Mouse (Mus musculus) telencephalon, adult 2 months (tissue): ENCODE measurements around the gene Tmem254c.
"Not testable (repeated sequence)": the region's sequence is repeated elsewhere in the genome, so short reads cannot be mapped to it uniquely, and the experiment has no call there.

Source experiments
- DNase-seq: peaks from one replicate; pipeline ENCODE4 v3.0.0-alpha.2; 2011; ENCODE audit warnings: low read depth, low spot score

Gene Tmem254c

DNA sequence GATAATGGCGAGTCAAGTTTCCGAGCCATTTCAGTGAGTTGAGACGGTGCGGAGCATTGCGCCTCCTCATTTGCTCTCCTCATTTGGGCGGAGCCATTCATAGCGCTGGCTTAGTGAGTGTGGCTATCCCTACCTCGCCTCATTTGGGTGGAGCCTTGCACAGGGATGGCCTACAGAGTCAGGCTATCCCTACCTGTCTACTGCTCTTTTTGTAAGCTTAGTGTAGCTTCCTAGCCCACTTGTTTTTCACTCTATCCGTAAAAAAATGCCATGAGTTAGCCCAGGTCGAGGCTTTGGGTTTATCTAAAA, at the start of gene Tmem254c:
Tmem254c (minus strand) TSS at position 31 of the 309 bp plus-strand sequence.
- not testable (repeated sequence) for DNase-seq

DNA sequence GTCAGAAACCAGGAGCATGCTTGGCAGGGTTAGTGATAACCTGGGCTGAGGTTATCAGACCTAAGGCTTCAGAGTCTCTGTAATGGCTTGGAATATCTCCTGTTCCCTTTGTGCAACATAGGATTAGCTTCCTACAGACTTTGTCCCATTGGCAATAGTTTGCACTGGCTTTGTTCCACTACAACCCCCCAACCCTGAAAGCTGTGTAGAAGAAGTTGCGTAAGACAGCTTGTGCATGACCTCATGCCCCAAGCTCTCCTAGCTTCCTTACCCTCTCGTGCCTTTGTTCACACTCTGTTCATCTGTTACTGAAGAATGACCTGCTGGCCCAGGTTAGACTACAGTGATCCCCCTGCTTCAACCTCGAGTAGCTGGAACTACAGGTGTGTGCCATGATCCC, 30.5 kb upstream of the Tmem254c start:
- DNase-seq, result not testable (repeated sequence)

DNA sequence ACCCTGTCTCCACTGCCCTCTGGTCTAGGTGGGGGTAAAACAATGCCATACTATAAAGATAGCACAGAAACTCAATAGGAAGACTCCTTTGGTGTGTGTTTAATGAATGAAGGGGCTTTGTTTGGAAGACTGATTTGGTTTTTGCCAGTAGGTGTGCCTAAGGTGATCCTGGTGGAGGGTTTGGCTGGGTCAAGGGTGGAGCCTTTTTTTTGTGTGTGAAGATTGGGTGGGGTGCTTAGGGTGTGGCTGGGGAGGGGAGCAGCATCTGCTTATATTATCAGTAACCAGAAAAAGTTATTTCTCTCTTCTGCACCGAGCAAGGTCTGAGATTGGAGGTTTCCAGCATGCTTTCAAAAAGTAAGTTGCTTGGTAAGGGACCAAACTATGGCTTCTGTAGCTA, 14.8 kb upstream of the Tmem254c start, which contains the start of gene Cphx3:
Cphx3 (plus strand) TSS at position 301 of the 400 bp plus-strand sequence.
- DNase-seq, result not testable (repeated sequence)

DNA sequence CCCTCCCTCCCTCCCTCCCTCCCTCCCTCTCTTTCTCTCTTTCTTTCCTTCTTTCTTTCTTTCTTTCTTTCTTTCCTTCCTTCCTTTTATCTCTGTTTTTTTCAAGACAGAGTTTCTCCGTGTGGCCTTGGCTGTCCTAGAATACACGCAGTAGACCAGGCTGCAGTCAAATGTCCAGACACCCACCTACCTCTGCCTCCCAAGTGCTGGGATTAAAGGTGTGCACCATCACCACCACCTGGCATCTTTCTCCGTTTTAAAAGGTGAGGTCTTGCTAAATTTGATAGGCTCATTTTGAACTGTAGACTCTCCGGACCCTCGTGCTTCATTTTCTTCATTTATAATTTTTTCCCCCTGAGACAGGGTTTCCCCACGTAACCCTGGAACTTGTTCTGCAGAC, 14.1 kb upstream of the Tmem254c start, which contains the start of gene Cphx2:
Cphx2 (plus strand) TSS at position 301 of the 400 bp plus-strand sequence.
- DNase-seq, result not testable (repeated sequence)

DNA sequence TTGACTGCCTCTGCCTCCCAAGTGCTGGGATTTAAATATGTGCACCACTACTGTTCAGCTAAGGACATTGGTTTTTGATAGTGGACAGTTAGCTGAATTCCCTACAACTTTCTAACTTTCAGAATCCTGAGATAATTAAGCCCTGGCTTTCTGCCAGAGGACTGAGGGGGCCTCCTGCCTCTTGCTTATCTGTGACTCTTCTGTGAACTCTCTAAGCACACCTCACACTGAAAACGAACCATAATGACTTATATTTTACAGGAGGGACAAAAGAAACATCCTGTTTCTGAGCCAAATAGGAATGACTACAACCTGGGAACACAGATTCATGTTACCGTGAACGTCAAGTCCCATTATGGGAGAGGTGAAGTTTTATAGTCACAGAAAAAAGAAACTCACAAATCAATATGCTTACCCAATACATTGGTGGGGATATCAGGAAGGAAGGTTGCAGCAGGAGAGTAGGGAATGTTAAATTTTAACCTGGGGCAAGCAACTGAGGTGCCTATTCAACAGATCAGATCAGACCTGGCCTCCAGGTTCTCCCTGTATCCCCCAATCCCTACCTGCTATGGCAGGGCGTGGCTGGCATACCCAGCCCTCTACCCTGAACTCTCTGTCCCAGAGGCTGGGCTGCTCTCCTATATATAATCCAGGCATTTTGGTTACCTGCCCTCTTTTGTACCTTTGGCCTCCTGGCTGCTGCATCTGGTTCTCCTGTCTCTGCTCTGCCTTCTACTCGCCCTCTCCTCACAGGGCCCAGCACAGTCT, 9.7 kb upstream of the Tmem254c start:
- not testable (repeated sequence) for DNase-seq

DNA sequence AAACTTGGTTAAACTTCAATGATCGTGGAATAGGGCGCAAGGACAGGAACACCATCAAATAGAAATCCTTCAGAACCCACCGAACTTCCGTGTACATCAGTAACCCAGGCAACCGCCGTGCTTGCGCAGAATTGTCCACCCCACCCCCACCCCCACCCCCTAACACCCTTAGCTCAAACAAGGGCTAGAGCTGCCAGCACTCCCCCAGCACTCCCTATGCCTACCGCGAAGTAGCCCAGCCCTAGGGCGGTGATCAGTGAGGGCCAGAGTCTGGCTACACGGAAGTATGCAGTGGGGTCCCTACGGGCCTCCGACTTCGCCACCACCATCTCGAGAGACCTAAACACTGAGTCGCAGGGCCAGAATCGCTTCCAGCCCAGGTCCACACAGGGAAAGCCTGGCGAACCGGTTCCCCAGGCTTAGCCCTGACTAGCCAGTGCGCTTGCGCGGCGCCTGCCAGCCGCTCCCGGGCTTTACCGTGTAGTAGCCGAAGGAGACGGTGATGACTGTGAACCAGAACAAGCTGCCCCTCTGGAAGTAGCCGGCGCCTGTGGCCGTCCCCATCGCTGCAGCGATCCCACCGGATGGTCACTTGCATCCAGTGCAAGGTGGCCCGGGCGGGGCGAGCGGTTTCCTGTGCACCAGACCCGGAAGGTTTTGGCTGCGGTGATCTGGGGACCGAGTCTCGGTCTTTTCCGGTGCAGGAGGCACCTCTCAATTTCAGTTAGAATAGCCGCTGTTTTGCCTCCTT, 406 bp downstream of the Tmem254c start:
- DNase-seq, result not testable (repeated sequence)

DNA sequence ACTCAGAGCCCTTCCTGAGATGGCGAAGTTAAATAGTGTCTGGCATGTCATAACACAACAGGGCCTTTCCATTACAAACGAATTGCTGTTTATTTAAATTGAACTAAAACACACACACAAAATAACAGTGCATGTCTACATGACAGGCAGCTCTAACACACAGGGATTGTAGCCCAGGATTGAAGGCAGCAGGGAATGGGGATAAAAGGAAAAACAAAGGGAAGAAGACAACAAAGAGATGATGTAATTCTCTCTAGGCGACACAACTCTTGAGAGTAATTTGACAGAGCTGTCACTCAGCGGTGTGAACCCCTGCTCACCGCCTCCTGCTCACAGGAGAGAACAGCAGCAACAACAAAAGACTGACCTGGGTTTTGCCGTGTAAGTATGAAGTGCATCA, 7.8 kb downstream of the Tmem254c start:
- not testable (repeated sequence) for DNase-seq

DNA sequence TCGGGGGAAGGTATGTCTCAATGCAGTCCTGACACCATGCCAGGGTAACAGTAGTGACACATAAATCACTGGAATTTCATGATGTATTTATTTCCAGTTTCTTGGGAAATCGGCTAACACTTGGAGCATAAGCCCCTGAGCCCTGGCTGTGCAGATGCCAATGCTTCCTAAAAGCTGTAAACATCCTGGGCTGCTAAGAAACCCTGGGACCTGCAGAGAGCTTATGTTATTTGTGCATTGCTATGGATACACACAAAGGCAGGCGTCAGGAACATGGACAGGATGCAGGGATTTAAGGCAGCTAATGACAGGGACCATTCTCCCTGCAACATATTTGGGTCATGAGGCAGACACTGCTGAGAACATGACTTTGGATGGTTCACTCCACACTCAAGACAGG, 9.0 kb downstream of the Tmem254c start:
- DNase-seq, result not testable (repeated sequence)

DNA sequence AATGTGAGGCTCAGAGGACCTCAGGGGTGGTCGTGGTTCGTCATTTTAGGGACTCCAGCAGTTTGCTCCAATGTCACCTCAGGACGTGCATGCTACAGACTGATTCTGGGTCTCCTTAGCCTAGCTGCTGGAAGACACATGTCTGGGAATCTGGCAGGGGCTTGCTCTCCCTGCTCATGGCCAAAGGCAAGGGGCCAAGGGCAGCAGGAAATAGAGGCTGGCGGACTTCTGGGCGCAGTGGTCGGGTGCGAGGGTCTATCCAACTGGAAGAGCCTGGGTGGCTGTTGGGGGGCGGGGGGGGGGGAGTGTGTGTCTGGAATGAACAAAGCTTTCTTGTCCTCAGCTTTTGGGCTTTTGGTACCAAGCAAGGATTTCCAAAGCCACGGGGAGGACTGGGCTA, 18.4 kb downstream of the Tmem254c start:
- DNase-seq, result not testable (repeated sequence)

DNA sequence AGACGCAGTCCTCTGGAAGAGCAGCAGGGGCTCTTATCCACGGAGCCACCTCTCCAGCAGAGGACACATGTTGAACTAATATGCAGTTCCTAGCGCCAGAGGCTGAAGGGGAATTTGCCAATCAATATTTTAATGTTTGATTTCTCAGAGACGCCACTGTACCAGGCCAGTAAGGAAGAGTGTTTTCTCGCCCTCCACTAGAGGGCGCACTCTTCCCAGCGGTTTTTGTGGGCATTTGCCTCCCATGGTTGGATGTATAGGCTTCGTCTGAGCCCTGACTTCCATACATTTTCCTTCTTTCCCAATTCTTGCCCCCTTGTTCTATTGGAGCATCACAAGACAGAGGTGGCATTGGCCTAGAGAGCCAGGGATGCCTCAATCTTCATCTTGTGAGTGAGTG, 20.1 kb downstream of the Tmem254c start:
- DNase-seq, result not testable (repeated sequence)

DNA sequence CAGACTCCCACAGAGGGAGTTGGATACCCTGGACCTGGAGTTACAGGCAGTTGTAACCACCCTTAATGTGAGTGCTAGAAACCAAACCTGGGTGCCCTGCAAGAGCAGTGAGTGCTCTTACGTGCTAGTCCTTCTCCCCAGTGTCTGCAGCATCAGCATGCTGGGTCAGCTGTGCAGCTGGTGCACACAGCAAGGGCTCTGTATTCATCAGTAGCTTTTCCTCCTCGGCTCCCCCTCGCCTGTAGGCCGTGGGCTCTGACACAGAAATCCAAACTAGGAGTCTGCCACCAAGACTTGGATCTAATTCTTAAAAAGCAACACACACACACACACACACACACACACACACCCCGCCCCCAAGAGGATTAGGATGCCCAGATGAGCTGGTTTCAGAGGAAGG, 22.1 kb downstream of the Tmem254c start:
- not testable (repeated sequence) for DNase-seq

DNA sequence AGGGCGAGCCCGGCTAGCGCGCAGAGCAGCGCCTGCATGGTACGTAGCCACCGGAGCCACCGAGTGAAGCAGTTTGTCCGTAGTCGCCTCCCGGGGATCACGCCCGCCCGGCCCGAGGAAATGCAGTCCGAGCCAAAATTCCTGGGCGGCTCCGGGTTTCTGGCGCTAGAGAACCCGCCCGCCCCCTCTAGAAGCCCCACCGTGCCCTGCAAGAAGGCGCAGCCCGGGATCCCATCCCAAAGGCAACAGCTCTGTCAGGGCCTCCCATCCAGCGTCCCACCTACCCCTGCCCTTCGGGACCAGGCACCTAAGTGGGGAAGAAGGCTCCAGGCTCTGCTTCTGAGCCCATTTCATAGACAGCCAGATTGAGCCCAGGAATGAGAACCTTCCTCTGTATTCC, 24.5 kb downstream of the Tmem254c start, which contains the start of gene Gm9780:
Gm9780 (minus strand) TSS at position 101 of the 400 bp plus-strand sequence.
- DNase-seq, result not testable (repeated sequence)

DNA sequence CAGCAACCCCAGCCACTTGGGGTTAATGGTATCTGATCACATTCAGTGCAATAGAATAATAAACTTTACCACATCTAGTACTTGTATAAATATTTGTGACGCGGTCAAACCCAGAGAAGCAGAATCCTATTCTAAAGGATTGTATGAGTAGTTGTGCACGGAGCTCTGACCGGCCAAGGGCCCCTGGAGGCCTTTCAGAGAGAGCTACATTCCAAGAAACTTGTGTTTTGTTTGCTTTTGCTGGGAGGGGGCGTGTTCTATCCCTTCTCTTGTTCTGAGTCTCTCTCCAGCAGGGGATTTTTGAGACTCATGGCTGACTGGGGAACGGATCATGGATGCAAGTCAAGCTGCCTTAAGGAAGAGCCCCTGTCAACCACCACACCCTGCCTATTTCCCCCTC, 31.7 kb downstream of the Tmem254c start:
- not testable (repeated sequence) for DNase-seq

DNA sequence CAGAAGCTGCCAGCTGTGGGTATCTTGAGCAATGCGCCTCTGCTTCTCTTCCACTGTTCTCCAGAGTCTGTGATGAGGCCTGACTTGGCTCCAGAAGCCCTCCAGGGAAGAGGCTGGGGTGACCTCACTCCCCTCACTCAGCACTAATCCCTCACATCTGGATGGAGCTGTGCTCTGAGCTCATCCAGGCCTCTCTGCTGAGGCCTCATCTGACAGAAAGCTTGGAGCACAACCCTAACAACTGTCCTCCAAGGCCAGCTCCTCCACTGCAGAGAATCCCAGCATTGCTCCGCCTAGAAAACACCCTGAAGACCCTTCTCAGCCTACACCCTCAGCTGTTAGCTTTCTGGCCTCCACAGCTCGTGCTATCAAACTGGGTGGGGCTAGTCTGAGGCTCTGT, 32.8 kb downstream of the Tmem254c start:
- DNase-seq, result not testable (repeated sequence)

DNA sequence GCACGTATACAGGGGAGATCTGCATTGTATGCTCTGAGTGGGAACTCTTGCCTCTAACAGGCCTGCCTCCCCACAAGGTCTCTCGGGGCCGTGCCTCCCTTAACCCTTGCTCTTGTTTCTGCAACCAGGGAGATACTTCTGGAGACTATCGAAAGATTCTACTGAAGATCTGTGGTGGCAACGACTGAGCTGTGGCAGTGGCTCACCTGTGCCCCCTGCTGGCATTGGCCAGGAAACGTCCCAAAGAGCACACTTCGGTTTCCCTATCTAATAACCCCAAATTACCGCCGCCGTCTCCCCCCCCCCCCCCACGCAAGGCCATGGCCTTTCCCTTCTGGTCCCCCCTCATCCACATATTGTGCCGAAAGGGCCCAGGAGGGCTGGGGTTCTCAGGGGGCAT, 41.5 kb downstream of the Tmem254c start:
- DNase-seq, result not testable (repeated sequence)

DNA sequence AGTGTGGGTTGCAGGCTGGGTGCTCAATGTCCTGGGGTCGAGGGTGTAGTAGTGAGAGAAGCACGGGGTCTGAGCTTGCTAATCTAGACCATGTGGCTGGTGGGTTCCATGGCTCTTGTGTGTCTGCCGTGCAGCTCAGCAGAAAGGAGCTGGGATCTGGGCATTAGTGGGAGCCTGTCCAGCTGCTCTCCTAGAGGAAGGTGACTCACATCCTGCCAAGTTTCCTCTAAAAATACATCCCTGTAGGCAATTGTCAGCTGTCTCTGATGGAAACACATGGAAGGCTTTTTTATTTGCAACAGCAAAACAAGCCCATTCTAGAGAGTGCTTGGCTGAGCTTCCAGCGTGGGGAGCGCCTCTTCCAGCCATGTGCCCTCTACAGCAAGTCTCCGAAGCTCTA, 44.3 kb downstream of the Tmem254c start:
- not testable (repeated sequence) for DNase-seq

DNA sequence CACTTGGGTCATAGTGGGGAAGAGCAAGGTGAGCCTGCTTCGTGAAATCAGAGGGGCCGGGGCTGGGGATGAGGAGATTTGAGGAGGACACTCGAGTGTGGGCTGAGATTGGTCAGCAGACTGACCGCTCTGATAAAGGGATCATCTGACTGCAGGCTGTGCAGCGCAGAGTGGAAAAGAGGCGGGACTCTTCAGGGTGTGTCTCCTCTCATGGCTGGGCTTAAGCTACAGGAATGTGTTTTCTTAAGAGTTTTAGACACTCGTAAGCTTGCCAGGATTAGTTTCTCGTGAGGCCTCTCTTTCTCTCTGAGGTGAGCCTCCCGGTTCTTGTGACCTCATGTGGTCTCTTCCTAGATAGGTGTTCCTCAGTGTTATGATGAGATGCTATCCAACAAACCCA, 45.6 kb downstream of the Tmem254c start:
- DNase-seq, result not testable (repeated sequence)

DNA sequence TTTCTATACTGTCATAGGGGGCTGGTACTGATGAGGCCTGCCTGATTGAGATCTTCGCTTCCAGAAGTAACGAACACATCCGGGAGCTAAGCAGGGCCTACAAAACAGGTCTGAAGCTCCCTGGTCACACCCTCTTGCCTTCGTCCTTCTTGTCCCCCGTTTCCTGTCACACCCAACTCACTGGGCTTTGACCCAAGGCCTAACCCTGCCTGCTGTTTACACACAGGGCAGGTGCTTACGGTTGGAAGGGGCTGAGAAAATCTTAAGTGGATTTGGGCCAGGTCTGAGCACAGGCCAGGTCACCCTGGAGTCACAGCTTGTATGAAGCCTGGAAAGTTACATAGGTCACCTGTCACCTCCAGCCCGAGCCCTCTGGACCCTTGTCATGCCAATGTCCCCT, 50.7 kb downstream of the Tmem254c start:
- DNase-seq, result not testable (repeated sequence)
